Mouse (Mus musculus) B cell, adult 2 months (primary cell): Measurements from ENCODE around the gene Osgep.
"Not testable (repeated sequence)": the region's sequence is repeated elsewhere in the genome, so short reads cannot be mapped to it uniquely, and the experiment has no call there.

Experiments
- DNase-seq, 2 experiments: peaks; one replicate each; pipeline ENCODE4 v3.0.0; 2022

Gene Osgep

DNA sequence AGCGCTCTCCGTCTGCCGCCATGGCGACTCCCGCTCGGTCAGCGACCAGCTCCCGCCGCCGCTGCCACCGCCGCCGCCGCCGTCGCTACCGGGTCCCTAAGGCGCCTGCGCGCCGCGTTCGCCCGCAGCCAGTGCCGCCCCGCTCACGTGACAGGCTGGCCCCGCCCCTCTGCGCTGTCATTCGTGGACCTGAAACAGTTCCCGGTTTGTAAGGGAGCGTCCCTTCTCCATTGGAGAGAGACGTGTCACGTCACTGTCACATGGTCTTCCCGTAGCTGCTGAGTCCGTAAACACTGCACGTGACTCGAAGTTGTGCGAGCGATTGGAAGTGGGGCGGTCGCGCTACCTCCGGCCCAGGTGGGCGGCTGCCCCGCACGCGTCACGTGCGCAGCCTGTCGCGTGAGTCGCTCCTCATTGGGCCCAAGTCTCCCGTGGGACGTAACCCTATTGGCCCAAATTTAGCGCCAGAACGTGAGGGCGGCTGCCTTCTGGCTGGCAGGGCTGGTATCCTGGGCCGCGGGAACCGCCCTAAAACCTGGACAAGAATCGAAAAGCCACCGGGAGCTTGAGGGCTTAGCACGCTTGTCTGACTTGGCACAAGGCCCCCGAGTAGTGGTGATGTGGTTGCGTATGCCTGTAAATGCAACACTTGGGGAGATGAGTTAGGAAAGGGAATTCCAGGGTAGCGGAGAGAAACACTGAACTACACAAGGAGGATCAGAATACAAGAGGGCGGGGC, 6.2 kb upstream of the Osgep start, which contains the start of the genes Pip4p1 and Pnp:
Gene Pip4p1 (minus strand): TSS at position 103 of the 739 bp plus-strand sequence.
Gene Pnp (plus strand): TSS at position 329 of the 739 bp plus-strand sequence.
- peak; percentile 99 to 100 for DNase-seq

DNA sequence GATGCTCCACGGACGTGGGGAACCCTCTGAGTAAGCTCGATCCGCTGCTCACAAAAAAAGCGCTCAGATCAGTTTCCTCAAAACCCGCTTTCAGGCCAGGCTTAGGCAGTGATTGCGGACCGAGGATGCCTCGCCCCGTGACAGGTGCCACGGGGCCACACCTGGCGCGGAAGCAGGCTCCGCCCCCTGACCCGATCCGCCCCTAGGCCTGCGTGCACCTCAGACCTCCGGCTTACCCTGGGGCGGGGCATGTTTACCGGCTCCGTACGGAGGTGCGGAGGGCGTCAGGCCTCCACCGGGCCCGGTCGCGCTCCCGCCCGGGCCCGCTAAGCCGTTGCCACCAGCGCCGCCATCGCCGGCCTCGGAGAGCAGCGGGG, 5.7 kb upstream of the Osgep start:
- DNase-seq, result peak; percentile 91 to 92

DNA sequence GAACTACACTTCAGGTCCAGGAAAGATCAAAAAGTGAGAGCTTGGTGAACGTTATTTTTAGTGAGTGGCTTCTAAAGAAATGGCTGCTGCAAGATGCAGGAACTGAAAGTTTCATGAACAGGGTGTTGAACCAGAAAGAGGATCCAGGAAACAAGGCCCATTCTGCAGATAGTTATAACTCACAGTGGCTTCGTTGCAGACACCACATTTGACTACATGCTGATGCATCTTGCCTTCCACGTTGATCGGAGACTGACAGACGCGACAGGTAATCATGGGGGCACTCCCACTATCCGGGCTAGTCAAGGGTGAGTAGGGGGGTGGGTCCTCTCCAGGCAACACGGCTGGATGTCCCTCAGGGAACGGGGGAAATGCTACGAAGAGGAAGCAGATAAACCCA, 5.3 kb upstream of the Osgep start:
- no peak for DNase-seq

DNA sequence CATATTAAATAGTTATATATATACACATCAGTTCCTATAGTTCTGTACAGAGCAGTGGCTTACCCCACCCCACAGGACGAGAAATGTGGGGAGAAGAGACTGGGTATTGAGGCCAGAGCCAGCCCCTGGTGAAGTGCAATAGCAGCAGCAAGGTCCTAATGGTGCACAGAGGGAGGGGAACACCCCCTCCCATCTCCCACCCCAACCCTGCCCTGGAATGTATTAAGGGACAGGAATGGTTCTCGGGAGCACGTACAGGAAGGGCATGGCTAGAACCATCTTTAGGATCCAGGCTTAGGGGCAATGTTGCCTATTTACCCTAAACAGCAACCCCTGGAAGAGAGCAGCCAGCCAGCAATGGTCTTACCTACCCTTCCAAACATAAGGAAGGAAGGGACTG, 2.7 kb upstream of the Osgep start:
- DNase-seq, result no peak

DNA sequence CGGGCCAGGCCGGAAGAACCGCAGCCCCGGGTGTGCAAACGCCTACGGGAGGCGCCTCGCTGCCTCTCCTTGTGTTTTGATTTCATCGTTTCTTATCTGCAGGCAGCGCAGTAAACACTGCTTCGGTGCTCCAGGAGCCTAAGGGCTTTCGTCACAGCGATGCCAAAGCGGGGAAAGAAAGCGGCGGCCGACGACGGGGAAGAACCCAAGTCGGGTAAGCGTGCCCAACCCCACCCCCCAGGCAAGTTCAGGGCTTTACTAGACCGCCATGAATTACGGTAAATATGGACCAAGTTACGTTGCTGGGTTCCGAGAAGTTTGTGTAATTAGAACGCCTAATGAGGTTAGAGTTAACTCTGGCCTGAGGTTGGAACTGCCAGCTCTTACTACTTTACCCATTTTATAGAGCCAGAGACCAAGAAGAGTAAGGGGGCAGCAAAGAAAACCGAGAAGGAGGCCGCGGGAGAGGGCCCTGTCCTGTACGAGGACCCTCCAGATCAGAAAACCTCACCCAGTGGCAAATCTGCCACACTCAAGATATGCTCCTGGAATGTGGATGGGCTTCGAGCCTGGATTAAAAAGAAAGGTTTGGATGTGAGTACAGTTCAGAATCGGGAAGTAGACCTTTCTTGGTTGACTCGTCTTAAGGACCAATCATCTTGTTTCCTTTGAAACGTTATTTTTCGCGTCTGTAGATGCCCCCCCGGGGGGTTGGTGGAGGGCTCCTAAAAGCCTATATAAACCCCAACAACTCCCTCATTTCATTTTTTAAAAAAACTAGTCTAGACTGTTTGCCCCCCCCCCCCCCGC, 623 bp upstream of the Osgep start:
- peak; percentile 37 to 50 for DNase-seq

DNA sequence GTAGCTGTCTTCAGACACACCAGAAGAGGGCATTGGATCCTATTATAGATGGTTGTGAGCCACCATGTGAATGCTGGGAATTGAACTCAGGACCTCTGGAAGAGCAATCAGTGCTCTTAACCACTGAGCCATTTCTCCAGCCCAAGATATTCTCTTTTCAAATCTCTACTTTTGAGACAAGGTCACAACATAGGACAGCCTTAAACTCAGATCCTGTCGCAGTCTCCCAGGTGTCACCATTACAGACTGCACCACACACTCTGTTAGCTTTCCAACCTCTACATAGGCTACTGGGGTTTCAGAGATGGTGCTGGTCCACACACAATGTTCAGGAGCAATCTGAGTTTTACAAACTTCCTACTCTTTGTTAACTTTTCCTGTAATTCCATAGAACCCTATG, 1.3 kb downstream of the Osgep start:
- DNase-seq, result peak in 1 of 2 experiments; percentile 14

DNA sequence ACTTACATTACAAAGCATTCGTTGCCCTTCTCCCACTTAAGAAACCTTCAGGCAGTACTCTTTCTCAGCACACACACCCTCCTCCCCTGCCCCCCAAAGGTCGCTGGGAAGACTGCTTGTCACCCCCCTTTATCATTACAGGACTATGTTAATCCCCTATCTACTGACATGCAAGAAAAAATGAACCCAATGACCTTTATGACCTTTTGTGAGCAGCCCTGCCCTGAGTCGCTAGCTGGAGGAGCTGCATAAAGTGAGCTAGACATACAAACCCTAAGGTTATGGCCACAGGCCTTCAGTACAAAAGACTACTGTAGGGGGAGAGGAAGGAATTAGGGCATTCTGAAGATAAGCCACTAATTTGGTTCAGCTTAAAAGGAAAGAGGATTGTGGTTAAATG, 13.3 kb downstream of the Osgep start:
- no peak for DNase-seq

DNA sequence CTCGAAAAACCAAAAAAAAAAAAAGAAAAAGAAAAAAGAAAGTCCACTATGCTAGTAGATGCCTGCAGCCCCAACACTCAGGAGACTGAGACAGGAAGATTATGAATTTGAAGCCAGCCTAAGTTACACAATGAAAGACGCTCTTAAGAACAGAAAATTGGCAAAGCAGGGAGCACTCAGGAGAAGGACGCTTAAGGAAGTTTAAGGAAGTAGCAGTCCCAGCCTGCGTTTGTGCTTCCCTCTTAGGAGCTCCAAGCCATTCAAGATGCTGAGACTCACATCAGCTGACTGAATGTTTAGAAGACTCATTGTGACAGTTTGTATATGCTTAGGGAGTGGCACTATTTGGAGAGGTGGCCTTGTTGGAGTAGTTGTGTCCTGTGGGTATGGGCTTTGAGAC, 16.6 kb downstream of the Osgep start:
- DNase-seq, result no peak

DNA sequence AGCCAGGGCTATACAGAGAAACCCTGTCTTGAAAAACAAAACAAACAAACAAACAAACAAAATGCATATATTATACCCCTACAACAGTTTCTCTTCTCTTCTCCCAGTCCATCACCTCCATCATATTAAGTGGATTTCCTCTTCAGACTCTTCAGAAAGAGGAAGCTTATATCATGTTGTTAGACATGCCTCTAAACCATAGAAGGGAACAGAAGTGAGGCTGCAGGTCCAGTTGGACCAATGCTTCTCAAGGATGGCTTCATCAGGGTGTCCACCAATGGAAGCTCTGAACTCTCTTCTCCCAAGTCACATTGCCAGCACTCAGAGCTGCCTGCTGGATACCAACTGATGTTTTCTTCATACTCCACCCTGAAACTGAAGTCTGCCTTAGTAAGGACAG, 19.4 kb downstream of the Osgep start:
- DNase-seq, result not testable (repeated sequence)

DNA sequence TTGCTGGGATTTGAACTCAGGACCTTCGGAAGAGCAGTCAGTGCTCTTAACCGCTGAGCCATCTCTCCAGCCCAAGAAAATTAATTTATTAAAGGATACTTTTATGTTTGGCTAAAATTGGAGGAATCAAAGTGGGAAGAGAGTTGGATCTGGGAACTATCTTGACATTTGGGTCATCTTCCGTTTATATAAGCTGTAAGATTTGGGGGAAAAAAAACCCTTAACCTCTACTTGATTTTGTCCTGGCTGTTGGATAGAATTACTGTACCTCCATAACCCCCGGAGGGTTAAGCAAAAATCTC, 19.9 kb downstream of the Osgep start:
- DNase-seq, result no peak

DNA sequence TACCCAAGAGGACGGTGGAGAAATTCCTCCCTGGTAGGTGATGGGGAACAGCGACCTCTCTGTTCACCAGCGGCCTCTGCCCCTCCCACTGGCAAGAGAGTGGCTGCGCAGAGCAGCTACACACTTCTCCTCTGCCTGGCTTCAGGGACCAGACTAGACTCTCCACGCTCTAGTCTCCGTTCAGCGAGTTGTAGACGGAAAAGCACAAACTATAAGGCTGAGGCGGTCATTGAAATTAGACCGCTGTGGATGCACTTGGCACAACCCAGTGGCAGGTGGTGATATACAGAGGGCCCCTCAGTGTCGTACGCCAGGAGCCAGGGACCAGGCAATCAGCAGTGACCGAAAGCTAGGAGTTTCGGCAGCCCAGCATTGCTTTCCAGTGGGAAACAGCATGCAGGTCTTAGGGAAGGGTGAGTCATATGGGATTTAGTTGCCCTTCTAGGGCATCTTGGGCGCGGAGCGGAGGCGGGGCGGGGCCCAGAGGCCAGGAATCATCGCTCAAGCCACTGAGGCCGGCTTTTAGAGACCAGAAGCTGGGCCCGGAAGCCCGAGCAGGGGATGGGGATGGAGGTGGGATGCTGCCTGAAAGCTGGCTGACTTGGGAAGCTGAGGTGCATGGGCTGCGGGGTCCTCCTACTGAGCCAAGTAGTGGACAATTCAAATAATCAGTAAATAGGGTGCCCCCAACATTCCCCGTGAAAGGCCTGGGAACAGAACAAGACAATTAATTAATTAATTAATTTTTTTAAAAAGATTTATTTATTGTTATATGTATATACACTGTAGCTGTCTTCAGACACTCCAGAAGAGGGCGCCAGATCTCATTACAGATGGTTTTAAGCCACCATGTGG, 20.5 kb downstream of the Osgep start:
- no peak for DNase-seq

DNA sequence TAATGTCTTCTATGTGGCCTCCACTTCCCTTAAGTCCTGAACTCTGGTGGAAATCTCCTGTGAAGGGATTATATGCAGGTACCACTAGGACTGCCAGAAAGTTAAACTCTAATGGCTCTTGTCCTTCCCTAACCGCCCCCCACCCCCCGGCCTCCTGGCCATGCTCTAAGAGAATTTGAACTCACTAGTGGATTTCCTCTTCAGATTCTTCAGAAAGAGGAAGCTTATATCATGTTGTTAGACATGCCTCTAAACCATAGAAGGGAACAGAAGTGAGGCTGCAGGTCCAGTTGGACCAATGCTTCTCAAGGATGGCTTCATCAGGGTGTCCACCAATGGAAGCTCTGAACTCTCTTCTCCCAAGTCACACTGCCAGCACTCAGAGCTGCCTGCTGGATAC, 26.7 kb downstream of the Osgep start:
- DNase-seq, result not testable (repeated sequence)

DNA sequence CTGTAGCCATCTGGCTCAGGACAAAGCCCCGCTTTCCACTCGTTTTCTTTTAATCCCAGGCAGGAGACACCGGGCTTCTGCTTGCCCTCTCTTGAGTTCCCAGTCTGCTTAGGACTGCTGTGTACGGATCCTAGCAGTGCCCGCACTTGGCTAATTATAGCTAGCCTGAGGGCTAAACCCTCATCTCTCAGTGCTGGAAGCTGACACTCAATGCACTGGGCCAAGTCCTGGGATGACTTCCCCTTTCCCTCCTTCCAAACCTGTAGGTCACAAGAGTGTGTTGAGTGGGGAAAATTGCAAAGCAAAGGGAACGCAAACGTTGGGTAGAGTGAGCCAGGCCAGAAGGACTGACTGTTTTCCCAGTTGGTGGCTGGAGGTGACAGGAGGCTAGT, 27.3 kb downstream of the Osgep start, which contains the start of gene Klhl33:
Gene Klhl33 (minus strand): TSS at position 134 of the 392 bp plus-strand sequence.
- DNase-seq, result no peak

DNA sequence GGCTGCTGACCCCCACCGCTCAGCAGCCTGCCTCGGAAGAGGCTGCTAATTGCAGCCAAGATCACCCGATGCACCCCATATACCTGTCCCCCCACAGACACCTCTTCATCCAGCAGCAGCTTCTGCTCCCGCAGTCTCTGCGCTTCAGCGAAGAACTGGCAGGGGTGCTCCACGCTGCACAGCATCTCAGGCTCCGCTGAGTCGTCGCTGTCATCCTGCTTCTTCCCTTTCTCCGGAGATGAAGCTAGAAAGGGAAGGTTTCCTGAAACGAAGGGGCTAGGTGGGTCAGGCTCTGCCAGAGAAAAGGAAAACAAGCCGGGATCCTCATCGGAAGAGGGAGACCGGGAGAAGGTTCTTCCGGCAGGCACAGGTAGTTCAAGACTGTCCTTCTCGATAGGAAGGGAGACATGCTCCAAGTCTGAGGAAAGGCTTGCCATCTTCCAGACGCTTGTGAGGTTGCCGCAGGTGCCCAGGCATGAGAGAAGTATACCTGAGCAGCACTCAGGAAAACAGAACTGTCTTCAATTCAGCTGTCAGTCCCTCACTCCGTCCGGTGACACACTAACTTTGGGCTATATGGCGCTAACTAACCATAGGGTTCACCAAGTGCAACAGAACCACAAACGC, 27.8 kb downstream of the Osgep start:
- DNase-seq, result no peak

DNA sequence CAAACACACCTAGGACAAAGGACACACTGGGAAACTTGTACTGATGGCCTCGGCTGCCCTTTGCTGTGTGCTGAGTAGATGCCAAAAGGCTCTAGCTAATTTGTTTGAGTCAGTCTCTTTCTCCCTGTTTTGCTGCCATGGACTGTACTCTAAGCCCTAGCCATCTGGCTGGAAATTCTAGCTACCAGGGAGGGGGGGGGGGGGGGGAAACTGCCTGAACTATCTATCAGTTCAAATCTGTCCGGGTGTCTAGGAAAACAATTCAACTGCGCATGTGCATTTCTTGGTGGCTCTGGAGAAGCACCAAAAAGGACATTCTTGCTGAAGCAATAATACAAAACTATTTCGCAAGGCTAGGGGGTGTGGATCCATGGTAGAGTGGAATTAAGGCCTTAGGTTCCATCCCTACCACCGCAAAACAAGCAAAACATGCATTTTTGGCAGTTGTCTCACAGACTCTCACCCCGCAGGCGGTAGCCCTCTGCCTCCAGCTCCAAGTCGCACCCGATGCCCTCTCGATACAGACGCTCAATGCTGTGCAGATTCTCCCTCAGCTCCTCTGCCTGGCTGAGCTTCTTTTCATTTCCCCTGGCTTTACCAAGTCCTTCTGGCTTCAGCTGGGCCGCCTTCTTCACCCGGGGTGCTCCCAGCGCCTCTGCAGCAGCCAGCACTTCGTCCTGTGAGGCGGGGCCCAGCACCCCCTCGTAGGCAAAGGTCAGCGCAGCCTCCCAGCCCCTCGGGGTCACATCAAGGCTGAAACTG, 28.5 kb downstream of the Osgep start:
- DNase-seq, result no peak

DNA sequence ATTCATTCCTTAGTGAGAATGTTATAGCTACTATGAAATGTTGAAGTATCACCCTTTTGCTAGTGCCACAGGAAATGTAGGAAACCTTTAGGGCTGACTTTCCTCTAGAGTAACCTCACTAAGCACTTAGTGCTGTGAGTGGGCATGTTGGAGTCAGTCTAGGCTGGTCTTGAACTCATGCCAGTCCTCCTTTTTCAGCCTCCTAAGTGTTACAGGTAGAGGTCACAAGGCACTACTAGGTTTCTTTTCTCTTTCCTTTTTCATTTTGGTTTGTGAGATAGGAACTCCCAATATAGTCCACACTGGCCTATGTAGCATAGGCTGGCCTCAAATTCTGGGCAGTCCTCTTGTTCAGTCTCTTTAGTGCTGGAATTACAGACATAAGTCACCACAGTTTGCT, 29.3 kb downstream of the Osgep start:
- no peak for DNase-seq

DNA sequence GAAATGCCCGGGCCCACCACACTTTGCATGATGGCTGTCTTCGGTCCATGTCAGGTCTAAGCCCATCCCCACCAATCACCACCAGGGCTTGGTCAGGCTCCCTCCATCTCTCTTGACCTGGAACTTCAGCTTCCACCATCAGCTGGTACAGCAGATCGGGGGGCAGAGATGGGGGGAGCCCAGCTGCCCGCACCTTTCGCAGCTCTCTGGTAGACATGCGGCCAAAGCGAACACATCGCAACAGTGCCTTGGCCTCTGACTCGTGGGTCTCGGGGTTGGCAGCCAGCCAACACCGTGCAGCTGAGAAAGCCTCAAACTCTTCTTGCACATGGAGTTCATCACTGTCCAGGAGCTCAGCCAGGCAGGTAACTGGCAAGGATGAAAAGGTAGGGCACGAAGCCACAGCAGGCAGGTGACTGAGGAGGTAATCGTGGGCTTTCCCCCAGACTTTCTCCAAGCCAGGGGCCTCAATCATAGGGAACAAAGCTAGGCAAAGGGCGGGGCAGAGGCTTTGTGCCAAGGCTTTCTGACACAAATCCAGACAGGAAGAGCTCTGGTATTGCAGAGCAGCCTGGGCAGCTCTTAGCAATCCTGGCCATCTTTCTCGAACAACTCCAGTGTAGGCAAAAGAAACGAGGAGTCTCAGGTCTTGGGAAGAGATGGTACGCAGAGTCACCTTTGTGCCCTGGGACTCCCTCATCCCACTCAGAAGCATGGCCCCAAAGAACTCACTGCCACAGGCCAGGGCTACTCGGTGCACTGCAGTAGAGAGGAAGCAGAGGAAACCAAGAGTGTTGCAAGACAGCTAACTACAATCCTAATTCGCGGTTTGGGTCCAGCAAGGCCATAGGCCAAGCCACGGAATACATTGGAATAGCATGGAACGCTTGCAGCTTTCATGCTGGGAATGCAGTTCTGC, 31.9 kb downstream of the Osgep start:
- no peak for DNase-seq

DNA sequence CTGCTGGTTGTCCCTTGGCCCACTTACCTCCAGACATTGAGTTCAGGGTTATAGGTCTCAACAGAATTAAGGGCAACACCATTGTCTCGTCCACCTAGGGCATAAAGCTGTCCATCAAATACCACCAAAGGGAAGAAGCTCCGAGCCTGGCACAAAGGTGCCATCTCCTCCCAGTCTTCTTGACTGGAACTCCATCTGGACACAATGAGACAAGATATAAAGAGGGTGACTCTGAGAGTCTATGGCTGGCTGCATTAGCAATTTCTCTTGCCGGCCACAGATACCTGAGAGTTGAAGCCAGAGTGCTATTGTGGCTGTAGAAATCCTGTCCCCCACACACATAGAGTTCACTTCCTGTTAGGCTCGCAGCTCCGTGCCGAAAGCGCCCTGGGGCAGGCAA, 32.6 kb downstream of the Osgep start:
- no peak for DNase-seq

DNA sequence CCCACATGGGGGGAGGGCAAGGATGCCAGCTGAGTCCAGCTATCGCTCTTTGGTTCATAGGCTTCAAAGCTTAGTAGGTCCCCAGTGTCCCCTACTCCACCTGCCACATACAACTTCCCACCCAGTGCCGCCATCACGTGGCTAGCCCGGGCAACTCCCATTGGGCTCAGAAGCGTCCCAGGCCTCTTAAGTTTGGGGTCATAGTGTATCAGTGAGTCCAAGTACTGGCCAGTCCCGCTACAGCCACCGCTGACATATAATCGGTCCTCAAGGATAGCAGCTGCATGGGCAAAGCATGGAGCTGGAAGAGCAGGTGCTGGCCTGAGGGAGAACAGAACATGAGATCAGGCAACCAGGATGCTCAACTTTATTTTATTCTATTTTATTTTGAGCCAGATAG, 33.1 kb downstream of the Osgep start:
- DNase-seq, result no peak

DNA sequence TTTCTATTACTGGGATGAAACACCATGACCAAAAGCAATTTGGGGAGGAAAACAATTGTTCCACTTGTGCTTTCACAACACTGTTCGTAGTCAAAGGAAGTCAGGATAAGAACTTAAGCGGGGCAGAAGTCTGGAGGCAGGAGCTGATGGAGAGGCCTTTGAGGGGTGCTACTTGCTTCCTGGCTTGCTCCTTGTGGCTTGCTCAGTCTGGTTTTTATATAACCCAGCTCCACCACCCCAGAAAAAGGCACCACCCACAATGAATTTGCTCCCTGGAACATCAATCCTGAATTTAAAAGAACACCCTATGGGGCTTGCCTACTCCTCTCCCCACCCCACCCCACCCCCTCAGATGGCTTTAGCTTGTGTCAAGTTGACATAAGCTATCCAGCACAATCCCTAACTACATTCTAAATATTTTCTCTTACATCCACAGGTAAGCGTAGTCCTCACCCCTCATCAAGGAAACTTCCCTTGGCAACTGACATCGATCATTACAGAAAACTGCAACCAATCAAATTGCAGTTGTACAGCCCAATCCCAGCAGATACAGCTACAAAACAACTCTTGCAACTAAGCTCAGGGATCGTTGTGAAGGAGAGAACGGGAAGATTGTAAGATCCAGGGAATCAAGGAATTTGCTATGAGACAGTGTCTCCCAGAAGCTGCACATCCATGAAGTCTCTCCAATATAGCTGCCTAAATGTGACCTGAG, 48.3 kb downstream of the Osgep start:
- no peak for DNase-seq
